In genomic region chr3:121105408-121105708, GRCm38 (mm10) we compare ENCODE assay signal across 8 mouse cellular contexts.
DNase-seq lines count a peak whose midpoint lies in the region; ATAC-seq and TF ChIP-seq lines count a peak whose summit lies in the region.

No protein-coding gene starts in this region.

- intact Hi-C loops in heart, postnatal 36 days (cut with DNase I) = no loop called here
- intact Hi-C loops in left cerebral cortex, adult 2 months (cut with DNase I) = loop anchor here (5.0 to 10.0 kb wide), 3 partner anchors 891 to 1611 kb away; no protein-coding TSS in a partner anchor

- no peaks in the 10 kb centered on the region for H3K27me3 ChIP-seq in heart, embryonic 16.5 days (ENCODE audit: control insufficient read depth, insufficient read depth, low read length)
- no peaks in the 10 kb centered on the region for H3K27me3 ChIP-seq in hindbrain, embryonic 14.5 days (ENCODE audit: control insufficient read depth, insufficient read depth, low read length)

- H3K9ac ChIP-seq in heart, embryonic 16.5 days (ENCODE audit: low read length) = no peak overlapping the region
- no peak overlapping the region; the same call in 1 of the 2 replicates for H3K9ac ChIP-seq in hindbrain, embryonic 14.5 days

- no peak overlapping the region; the same call in 1 of the 2 replicates for H3K4me3 ChIP-seq in heart, embryonic 16.5 days (ENCODE audit: low read length)
- no peak overlapping the region for H3K4me3 ChIP-seq in hindbrain, embryonic 14.5 days (replicated peaks; ENCODE audit: low read length)
- H3K4me3 ChIP-seq in left cerebral cortex, adult 2 months = no peak overlapping the region

- H3K27ac ChIP-seq in heart, embryonic 16.5 days (ENCODE audit: low read length) = no peak overlapping the region
- no peak overlapping the region for H3K27ac ChIP-seq in hindbrain, embryonic 14.5 days
- H3K27ac ChIP-seq in left cerebral cortex, adult 2 months = no peak overlapping the region

- no peaks in the 10 kb centered on the region for H3K9me3 ChIP-seq in heart, embryonic 16.5 days (replicated peaks; ENCODE audit: control insufficient read depth, low read length)
- no peaks in the 10 kb centered on the region for H3K9me3 ChIP-seq in hindbrain, embryonic 14.5 days (ENCODE audit: control insufficient read depth, low read length)

- peak overlapping the region; percentile 59 for H3K4me2 ChIP-seq in heart, embryonic 16.5 days (ENCODE audit: low read depth, low read length)
- H3K4me2 ChIP-seq in hindbrain, embryonic 14.5 days (replicated peaks) = peak overlapping the region; percentile 41; the same call in 1 of the 2 replicates

- ATAC-seq in heart, embryonic 16.5 days (replicated peaks; ENCODE audit: extremely low read depth, insufficient read depth, low FRiP score) = 0 out of 2 replicates have a peak, but pooled peaks have one; percentile 23
- ATAC-seq in hindbrain, embryonic 14.5 days (ENCODE audit: low FRiP score) = no peak
- ATAC-seq in megakaryocyte-erythroid progenitor cell, adult 5-6 weeks (replicated peaks; ENCODE audit: low FRiP score, low TSS enrichment, poor library complexity, severe bottlenecking) = peak; percentile 46

- H3K4me1 ChIP-seq in heart, embryonic 16.5 days (ENCODE audit: control insufficient read depth, insufficient read depth, low read length) = no peaks in the 10 kb centered on the region
- H3K4me1 ChIP-seq in hindbrain, embryonic 14.5 days (replicated peaks; ENCODE audit: control insufficient read depth, insufficient read depth, low read length) = 0 out of 2 replicates have a peak, but pooled peaks cover 4% of the 10 kb centered on the region

- no peaks in the 10 kb centered on the region for H3K36me3 ChIP-seq in heart, embryonic 16.5 days (ENCODE audit: control insufficient read depth, insufficient read depth)
- H3K36me3 ChIP-seq in hindbrain, embryonic 14.5 days (replicated peaks; ENCODE audit: control insufficient read depth, insufficient read depth) = no peaks in the 10 kb centered on the region

- DNase-seq in heart, postnatal 36 days = no peak
- peak; percentile 7 for DNase-seq in brain, adult 2 months (ENCODE audit: low read depth, low spot score)
- no peak for DNase-seq in hindbrain, embryonic 14.5 days (ENCODE audit: low spot score)
- no peak for DNase-seq in left cerebral cortex, adult 2 months (ENCODE audit: extremely low spot score in 1 of 2, low spot score in 2 of 2)
- DNase-seq in adrenal gland, postnatal 14 days = no peak
- DNase-seq in cerebellum, postnatal 25 days = no peak

- 70% methylated on average over 5 of the region's 5 CpGs for WGBS in heart, embryonic 16.5 days
- 73% methylated on average over 5 of the region's 5 CpGs for WGBS in hindbrain, embryonic 14.5 days

- no peak for TF ChIP-seq CTCF in left cerebral cortex, adult 2 months (IDR thresholded peaks at IDR 0.05)
